Mouse (Mus musculus): ENCODE measurements around the gene Anxa5.

DNA sequence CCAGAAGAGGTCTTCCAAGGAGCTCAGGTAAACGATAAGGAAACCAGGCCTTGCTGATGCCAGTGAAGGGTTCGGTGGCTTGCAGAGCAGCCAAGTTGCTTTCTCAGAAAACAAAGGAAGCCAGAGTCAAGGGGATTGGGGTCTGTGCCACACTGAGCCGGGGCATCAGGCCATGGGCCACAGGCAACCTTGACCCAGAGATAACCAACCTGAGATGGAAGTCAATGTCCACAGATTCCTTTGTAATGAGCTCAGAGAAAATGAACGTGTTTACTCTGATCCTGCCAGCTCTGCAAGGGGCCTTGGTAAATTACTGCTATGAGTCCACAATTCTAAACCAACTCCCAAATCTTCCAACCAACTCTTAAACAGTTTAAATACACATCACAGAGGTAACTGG lies 3.8 kb downstream of the Anxa5 start:
- TF ChIP-seq MAFK (IDR thresholded peaks at IDR 0.05; ENCODE audit: insufficient read depth, low read depth, low read length) (no peak), ZNF384 (IDR thresholded peaks at IDR 0.05; ENCODE audit: low read depth, low read length) (no peak), ZC3H11A (IDR thresholded peaks at IDR 0.05; ENCODE audit: borderline replicate concordance, low read depth, low read length) (no peak), HCFC1 (IDR thresholded peaks at IDR 0.05; ENCODE audit: borderline replicate concordance, insufficient read depth, low read length) (no peak), CHD2 (IDR thresholded peaks at IDR 0.05; ENCODE audit: low read depth, low read length) (no peak)

Measured in ES-E14 (cell line).